8 mouse cellular contexts compared by ENCODE assay signal in genomic region chr3:89962059-89962750, GRCm38 (mm10). TPM values are rescaled to one million over a fixed set of nuclear protein-coding genes. Genes with fewer than 3 reads are reported as not detected.
DNase-seq lines count a peak whose midpoint lies in the region; ATAC-seq and TF ChIP-seq lines count a peak whose summit lies in the region.

No protein-coding gene starts in this region.

- DNase-seq in cerebellum, adult 2 months: peak; percentile 21 to 25
- DNase-seq in cerebellum, adult 8-10 months: no peak
- no peak for DNase-seq in CH12.LX (ENCODE audit: extremely low read depth)
- DNase-seq in fibroblast of lung, adult 2 months (ENCODE audit: low read depth): peak; percentile 70
- DNase-seq in heart, postnatal 10 days: peak; percentile 72 to 75
- no peak for DNase-seq in liver, embryonic 11.5 days (ENCODE audit: low spot score)
- no peak for DNase-seq in layer of hippocampus, postnatal 36 days

- no peak for TF ChIP-seq RAD21 in CH12.LX (IDR thresholded peaks at IDR 0.05; ENCODE audit: low read depth, low read length)

- peaks cover 25% of the 10 kb centered on the region for H3K4me1 ChIP-seq in cerebellum, adult 2 months (ENCODE audit: control insufficient read depth, insufficient read depth, low read length)
- peaks cover 21 to 69% of the 10 kb centered on the region in 2 experiments for H3K4me1 ChIP-seq in CH12.LX (ENCODE audit: control insufficient read depth in 1 of 2, insufficient read depth in 2 of 2)
- peaks cover 29% of the 10 kb centered on the region for H3K4me1 ChIP-seq in liver, embryonic 11.5 days (replicated peaks; ENCODE audit: control insufficient read depth, insufficient read depth, low read length)
- H3K4me1 ChIP-seq in neural tube, embryonic 13.5 days (replicated peaks): peaks cover 63% of the 10 kb centered on the region

- intact Hi-C loops in heart, postnatal 10 days (cut with DNase I): loop anchor here (5.0 kb wide), 2 partner anchors 90 to 100 kb away; partner anchors contain the start of genes 4933434E20Rik and Ubap2l

- peaks cover 28% of the 10 kb centered on the region for H3K79me2 ChIP-seq in CH12.LX (replicated peaks; ENCODE audit: control insufficient read depth, extremely low read depth, insufficient read depth, poor library complexity, severe bottlenecking)

- in situ Hi-C loops in CH12.LX (cut with MboI; ENCODE audit: low pct_ligation_motif_present, low pct_unique_long_range_greater_than_20kb, low sequenced_read_pairs): loop anchor here (10.0 to 25.0 kb wide), 2 partner anchors 113 to 175 kb away; partner anchors contain the start of gene Tpm3

- H3K27me3 ChIP-seq in cerebellum, adult 2 months (ENCODE audit: control insufficient read depth, insufficient read depth, low read length): no peaks in the 10 kb centered on the region
- no peaks in the 10 kb centered on the region for H3K27me3 ChIP-seq in CH12.LX (replicated peaks)
- no peaks in the 10 kb centered on the region; the same call in 1 of the 2 replicates for H3K27me3 ChIP-seq in liver, embryonic 11.5 days (replicated peaks; ENCODE audit: control insufficient read depth, insufficient read depth, low read length)
- H3K27me3 ChIP-seq in neural tube, embryonic 13.5 days: no peaks in the 10 kb centered on the region

- 7% methylated on average over 14 of the region's 14 CpGs for WGBS in cerebellum, adult 2 months
- 6% methylated on average over 14 of the region's 14 CpGs for WGBS in liver, embryonic 11.5 days
- 9% methylated on average over 14 of the region's 14 CpGs for WGBS in neural tube, embryonic 13.5 days

- H3K36me3 ChIP-seq in CH12.LX (replicated peaks in 1 of 2; ENCODE audit: control insufficient read depth in 1 of 2, insufficient read depth in 1 of 2, low read length in 1 of 2): peaks cover 8 to 41% of the 10 kb centered on the region in 2 experiments
- no peaks in the 10 kb centered on the region for H3K36me3 ChIP-seq in liver, embryonic 11.5 days (ENCODE audit: control insufficient read depth, insufficient read depth, low read length)
- peaks cover 19% of the 10 kb centered on the region for H3K36me3 ChIP-seq in neural tube, embryonic 13.5 days

- 0 out of 2 replicates have a peak overlapping the region, but pooled peaks have one; percentile 0 for H3K27ac ChIP-seq in cerebellum, adult 2 months (ENCODE audit: insufficient read depth, low read length)
- peak overlapping the region; percentile 20 for H3K27ac ChIP-seq in CH12.LX (ENCODE audit: insufficient read depth, low read depth)
- H3K27ac ChIP-seq in liver, embryonic 11.5 days (ENCODE audit: low read depth, low read length): peak overlapping the region; percentile 79
- H3K27ac ChIP-seq in neural tube, embryonic 13.5 days (replicated peaks): peak overlapping the region; percentile 95

- H3K9me3 ChIP-seq in CH12.LX (replicated peaks; ENCODE audit: low read length): peaks cover 2% of the 10 kb centered on the region
- H3K9me3 ChIP-seq in liver, embryonic 11.5 days (ENCODE audit: control insufficient read depth, low read length): no peaks in the 10 kb centered on the region
- no peaks in the 10 kb centered on the region for H3K9me3 ChIP-seq in neural tube, embryonic 13.5 days

- peak overlapping the region; percentile 69 for H3K4me3 ChIP-seq in cerebellum, adult 2 months (replicated peaks; ENCODE audit: insufficient read depth, low read depth, low read length)
- H3K4me3 ChIP-seq in CH12.LX (replicated peaks in 1 of 3; ENCODE audit: low read depth in 2 of 3, low read length in 2 of 3, poor library complexity in 1 of 3): peak overlapping the region; percentile 89 to 95 (median 94)
- peak overlapping the region; percentile 83 for H3K4me3 ChIP-seq in liver, embryonic 11.5 days (ENCODE audit: low read depth, low read length)
- peak overlapping the region; percentile 92 for H3K4me3 ChIP-seq in neural tube, embryonic 13.5 days

- peak overlapping the region; percentile 83 for H3K9ac ChIP-seq in CH12.LX (ENCODE audit: insufficient read depth, low read depth)
- peak overlapping the region; percentile 70 for H3K9ac ChIP-seq in liver, embryonic 11.5 days (ENCODE audit: low read depth, low read length)
- H3K9ac ChIP-seq in neural tube, embryonic 13.5 days: peak overlapping the region; percentile 98

- peak overlapping the region; percentile 98 for H3K4me2 ChIP-seq in CH12.LX (ENCODE audit: insufficient read depth, low read depth, poor library complexity, severe bottlenecking)
- peak overlapping the region; percentile 88 for H3K4me2 ChIP-seq in liver, embryonic 11.5 days
- H3K4me2 ChIP-seq in neural tube, embryonic 13.5 days: peak overlapping the region; percentile 95

- no peak for TF ChIP-seq POLR2A in cerebellum, adult 2 months (IDR thresholded peaks at IDR 0.05; ENCODE audit: borderline replicate concordance, insufficient read depth, low read length)
- TF ChIP-seq POLR2A in CH12.LX (IDR thresholded peaks at IDR 0.05; ENCODE audit: low read depth, low read length): no peak

- TF ChIP-seq EP300 in CH12.LX (IDR thresholded peaks at IDR 0.05; ENCODE audit: low read length): no peak

- no peak for ATAC-seq in liver, embryonic 11.5 days (replicated peaks; ENCODE audit: low FRiP score)
- no peak for ATAC-seq in neural tube, embryonic 13.5 days (ENCODE audit: low read depth)

- dilution Hi-C loops in CH12.LX (cut with MboI; ENCODE audit: extremely low pct_ligation_motif_present, extremely low pct_unique_long_range_greater_than_20kb, low sequenced_read_pairs): no loop called here

- TF ChIP-seq CTCF in cerebellum, adult 2 months (IDR thresholded peaks at IDR 0.05; ENCODE audit: borderline replicate concordance, insufficient read depth, low read depth, low read length): no peak
- no peak for TF ChIP-seq CTCF in CH12.LX (conservative IDR thresholded peaks at IDR 0.05 in 1 of 2, IDR thresholded peaks at IDR 0.05 in 1 of 2; ENCODE audit: low read depth in 2 of 2, low read length in 2 of 2)

TF ChIP-seq in CH12.LX, 34 proteins besides CTCF, POLR2A, EP300 and RAD21:
- TF ChIP-seq PAX5 (IDR thresholded peaks at IDR 0.05; ENCODE audit: low read length) (no peak), UBTF (IDR thresholded peaks at IDR 0.05; ENCODE audit: low read depth, low read length) (no peak), ZMIZ1 (IDR thresholded peaks at IDR 0.05; ENCODE audit: low read depth, low read length) (0 out of 2 replicates have a peak, but pooled peaks have one; percentile 6), MXI1 (IDR thresholded peaks at IDR 0.05; ENCODE audit: low read depth, low read length) (peak; percentile 4; the same call in 1 of the 2 replicates), RCOR1 (conservative IDR thresholded peaks at IDR 0.05; ENCODE audit: low read depth, low read length) (no peak), SIN3A (IDR thresholded peaks at IDR 0.05; ENCODE audit: low read length) (peak; percentile 42)

RNA-seq across cellular contexts. Expression of gene Atp8b2, which starts 1.1 kb away (rescaled TPM):
- polyA plus RNA-seq in cerebellum, adult 2 months (2012; rRNA removed): 91.9 and 97.8 TPM in 2 replicates
- 35.8 and 51.8 TPM in 2 replicates for total RNA-seq in CH12.LX (2012; rRNA removed)
- 33.2 and 34.2 TPM in 2 replicates for total RNA-seq in CH12.LX (2014; rRNA removed)
- 31.3 and 44.4 TPM in 2 replicates for polyA plus RNA-seq in CH12.LX (2012; ENCODE audit: insufficient read length, low read depth)
- total RNA-seq in heart, postnatal 10 days (2021): 10 to 100 TPM; 56.2 to 58.1 TPM
- polyA plus RNA-seq in liver, embryonic 11.5 days (2014; fragmentation: Nextera tagmentation; extraction: Ambion mirVana): 7.7 and 9.1 TPM in 2 replicates
- 11.3 and 12.0 TPM in 2 replicates for polyA plus RNA-seq in neural tube, embryonic 13.5 days (2015; fragmentation: Nextera tagmentation; extraction: Ambion mirVana)
- total RNA-seq in layer of hippocampus, postnatal 36 days (2021): 10 to 100 TPM; 82.7 to 86.9 TPM

RNA-seq across cellular contexts. Expression of gene Hax1, which starts 36.4 kb away (rescaled TPM):
- 116 and 125 TPM in 2 replicates for polyA plus RNA-seq in cerebellum, adult 2 months (2012; rRNA removed)
- total RNA-seq in CH12.LX (2012; rRNA removed): 268 and 353 TPM in 2 replicates
- total RNA-seq in CH12.LX (2014; rRNA removed): 294 and 302 TPM in 2 replicates
- polyA plus RNA-seq in CH12.LX (2012; ENCODE audit: insufficient read length, low read depth): 304 and 319 TPM in 2 replicates
- total RNA-seq in heart, postnatal 10 days (2021): 10 to 100 TPM; 43.6 to 44.1 TPM
- polyA plus RNA-seq in liver, embryonic 11.5 days (2014; fragmentation: Nextera tagmentation; extraction: Ambion mirVana): 187 TPM in 2 replicates
- 120 and 133 TPM in 2 replicates for polyA plus RNA-seq in neural tube, embryonic 13.5 days (2015; fragmentation: Nextera tagmentation; extraction: Ambion mirVana)
- total RNA-seq in layer of hippocampus, postnatal 36 days (2021): 10 to 100 TPM; 97.5 to 98.2 TPM

RNA-seq across cellular contexts. Expression of gene Il6ra, which starts 49.2 kb away (rescaled TPM):
- 1.1 and 1.3 TPM in 2 replicates for polyA plus RNA-seq in cerebellum, adult 2 months (2012; rRNA removed)
- total RNA-seq in CH12.LX (2012; rRNA removed) (1.4 and 2.2 TPM in 2 replicates), CH12.LX (2014; rRNA removed) (1.4 and 1.6 TPM in 2 replicates)
- polyA plus RNA-seq in CH12.LX (2012; ENCODE audit: insufficient read length, low read depth): 4.4 and 4.8 TPM in 2 replicates
- total RNA-seq in heart, postnatal 10 days (2021): 1 to 10 TPM; 3.9 to 4.0 TPM
- polyA plus RNA-seq in liver, embryonic 11.5 days (2014; fragmentation: Nextera tagmentation; extraction: Ambion mirVana): 0.71 and 1.0 TPM in 2 replicates
- polyA plus RNA-seq in neural tube, embryonic 13.5 days (2015; fragmentation: Nextera tagmentation; extraction: Ambion mirVana): 0.68 and 0.96 TPM in 2 replicates
- 1 to 10 TPM; 6.3 to 7.7 TPM for total RNA-seq in layer of hippocampus, postnatal 36 days (2021)

Comparison
In these comparisons a context has a peak if more than half of its experiments do, and no peak if none do; other contexts are left out.
1. DNase-seq: peak in cerebellum, adult 2 months (2 of 2), fibroblast of lung, adult 2 months (single experiment) and heart, postnatal 10 days (2 of 2); none in cerebellum, adult 8-10 months (single experiment), CH12.LX (single experiment), liver, embryonic 11.5 days (single experiment) and layer of hippocampus, postnatal 36 days (0 of 2).
2. H3K27ac ChIP-seq: peak in every context shown above with its lines; median percentile 95 in neural tube, embryonic 13.5 days; 79 in liver, embryonic 11.5 days; 20 in CH12.LX; 0 in cerebellum, adult 2 months.
3. Peak in every context shown above with its lines, with median percentiles within 50 percentile points of each other: H3K4me3 ChIP-seq, H3K4me2 ChIP-seq and H3K9ac ChIP-seq.